Mouse (Mus musculus): ENCODE results near the gene Erich3. TPM values are rescaled to one million over a fixed set of nuclear protein-coding genes. Genes with fewer than 3 reads are reported as not detected.

Erich3 gene
- polyA plus RNA-seq, 1 experiment from 2014 or later, result 0.20 TPM

DNA sequence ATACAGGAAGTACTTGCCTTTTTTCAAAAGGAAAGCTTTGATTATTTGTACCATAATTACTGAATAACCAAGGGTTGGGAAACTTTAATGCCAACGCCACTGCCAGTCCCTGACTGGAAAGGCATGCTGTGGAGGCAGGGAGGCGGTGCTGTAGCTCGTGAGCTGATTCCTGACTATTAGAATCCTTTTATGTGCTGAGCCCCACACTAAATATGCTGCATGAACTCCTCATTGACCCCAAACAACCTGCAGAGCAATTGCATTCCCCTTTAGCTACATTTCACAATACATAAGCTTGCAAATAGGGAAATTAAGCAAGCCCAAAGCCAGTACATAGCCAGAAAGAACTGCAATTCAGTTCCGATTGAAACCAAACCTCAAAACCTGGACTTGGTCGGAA, 77.8 kb downstream of the Erich3 start:
- ATAC-seq (ENCODE audit: low FRiP score, low read depth), result no peak
- Histone ChIP-seq H3K4me2 (replicated peaks) (no peak overlapping the region), H3K4me1 (no peaks in the 10 kb centered on the region), H3K36me3 (no peaks in the 10 kb centered on the region), H3K27me3 (0 out of 2 replicates have a peak, but pooled peaks cover 4% of the 10 kb centered on the region), H3K9me3 (no peaks in the 10 kb centered on the region), H3K4me3 (no peak overlapping the region), H3K9ac (no peak overlapping the region), H3K27ac (no peak overlapping the region)
- 66% methylated on average over 5 of the region's 5 CpGs for WGBS

- Histone ChIP-seq H3K36me3 (no peaks in the 10 kb centered on the region), H3K4me1 (no peaks in the 10 kb centered on the region), H3K4me3 (no peak overlapping the region), H3K9ac (no peak overlapping the region), H3K27me3 (0 out of 2 replicates have a peak, but pooled peaks cover 4% of the 10 kb centered on the region), H3K9me3 (no peaks in the 10 kb centered on the region), H3K4me2 (replicated peaks) (no peak overlapping the region), H3K27ac (no peak overlapping the region)
- 61% methylated on average over 5 of the region's 5 CpGs for WGBS
- ATAC-seq (ENCODE audit: low FRiP score, low read depth), result no peak
Observed at GRCm38 (mm10) chr3:154742927-154743326, 79.3 kb downstream of the Erich3 start.

GRCm38 (mm10) chr3:154744317-154744716, 80.7 kb downstream of the Erich3 start:
- no peak overlapping the region for H3K9ac ChIP-seq
- 0 out of 2 replicates have a peak, but pooled peaks cover 4% of the 10 kb centered on the region for H3K27me3 ChIP-seq
- no peak overlapping the region for H3K4me3 ChIP-seq
- ATAC-seq (ENCODE audit: low FRiP score, low read depth), result no peak
- no peaks in the 10 kb centered on the region for H3K36me3 ChIP-seq
- H3K4me2 ChIP-seq (replicated peaks), result no peak overlapping the region
- H3K27ac ChIP-seq, result no peak overlapping the region
- H3K4me1 ChIP-seq, result no peaks in the 10 kb centered on the region
- 89% methylated on average over 2 of the region's 2 CpGs for WGBS
- H3K9me3 ChIP-seq, result no peaks in the 10 kb centered on the region

DNA sequence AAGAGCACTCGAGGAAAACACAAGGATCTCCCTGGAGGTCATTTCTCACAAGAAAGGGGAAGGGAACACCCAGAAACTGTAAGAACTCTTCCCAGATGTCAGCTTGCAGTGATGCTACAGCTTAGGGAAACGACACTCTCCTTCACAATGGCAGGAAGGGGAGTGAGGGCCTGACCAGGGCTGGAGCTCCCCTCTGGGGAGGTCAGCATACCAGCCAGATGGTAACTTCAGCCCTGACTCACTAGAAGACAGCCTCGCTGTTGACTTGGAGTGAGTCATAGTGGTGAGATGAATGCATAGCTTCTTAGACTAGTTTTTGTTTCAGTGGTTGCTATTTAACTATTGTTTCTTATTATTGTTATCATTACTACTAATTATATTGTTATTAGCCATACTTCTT, 90.8 kb downstream of the Erich3 start:
- Histone ChIP-seq H3K27ac (no peak overlapping the region), H3K27me3 (no peaks in the 10 kb centered on the region), H3K9me3 (no peaks in the 10 kb centered on the region), H3K4me1 (peaks cover 7% of the 10 kb centered on the region; the same call in 1 of the 2 replicates), H3K9ac (no peak overlapping the region), H3K4me3 (no peak overlapping the region), H3K4me2 (replicated peaks) (no peak overlapping the region), H3K36me3 (no peaks in the 10 kb centered on the region)
- no peak for ATAC-seq (ENCODE audit: low FRiP score, low read depth)
- 48% methylated on average over 3 of the region's 3 CpGs for WGBS

DNA sequence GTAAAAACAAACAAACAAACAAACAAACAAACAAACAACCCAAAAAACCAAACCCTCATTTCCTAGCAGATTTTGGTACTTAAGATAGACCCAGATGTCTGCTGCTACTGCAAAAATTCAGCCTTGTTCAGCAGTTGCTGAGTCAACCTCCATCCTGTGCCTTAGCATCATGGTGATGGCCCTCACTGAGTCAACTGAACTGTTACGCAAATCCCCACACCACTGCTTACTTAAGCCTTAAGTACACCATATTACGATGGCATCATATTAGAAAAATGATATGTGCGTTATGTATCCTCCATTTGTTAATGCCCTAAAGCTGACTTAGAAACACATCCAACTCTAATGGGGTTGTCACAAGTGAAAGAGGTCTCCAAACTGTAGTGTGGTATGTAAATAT, 91.6 kb downstream of the Erich3 start:
- Histone ChIP-seq H3K27ac (no peak overlapping the region), H3K4me1 (peaks cover 7% of the 10 kb centered on the region; the same call in 1 of the 2 replicates), H3K4me3 (no peak overlapping the region), H3K9ac (no peak overlapping the region), H3K9me3 (no peaks in the 10 kb centered on the region), H3K27me3 (no peaks in the 10 kb centered on the region), H3K36me3 (no peaks in the 10 kb centered on the region), H3K4me2 (replicated peaks) (no peak overlapping the region)
- ATAC-seq (ENCODE audit: low FRiP score, low read depth), result no peak
- WGBS, result 93% methylated on average over 3 of the region's 3 CpGs

- peak; percentile 76 for ATAC-seq (ENCODE audit: low FRiP score, low read depth)
- 34% methylated on average over 3 of the region's 3 CpGs for WGBS
- no peak overlapping the region for H3K27ac ChIP-seq
- H3K27me3 ChIP-seq, result peaks cover 6% of the 10 kb centered on the region; the same call in 1 of the 2 replicates
- no peak overlapping the region for H3K9ac ChIP-seq
- no peaks in the 10 kb centered on the region for H3K36me3 ChIP-seq
- H3K9me3 ChIP-seq, result no peaks in the 10 kb centered on the region
- H3K4me1 ChIP-seq, result peaks cover 7% of the 10 kb centered on the region; the same call in 1 of the 2 replicates
- no peak overlapping the region for H3K4me3 ChIP-seq
- no peak overlapping the region for H3K4me2 ChIP-seq (replicated peaks)
Observed at GRCm38 (mm10) chr3:154758089-154758488, 94.4 kb downstream of the Erich3 start.

DNA sequence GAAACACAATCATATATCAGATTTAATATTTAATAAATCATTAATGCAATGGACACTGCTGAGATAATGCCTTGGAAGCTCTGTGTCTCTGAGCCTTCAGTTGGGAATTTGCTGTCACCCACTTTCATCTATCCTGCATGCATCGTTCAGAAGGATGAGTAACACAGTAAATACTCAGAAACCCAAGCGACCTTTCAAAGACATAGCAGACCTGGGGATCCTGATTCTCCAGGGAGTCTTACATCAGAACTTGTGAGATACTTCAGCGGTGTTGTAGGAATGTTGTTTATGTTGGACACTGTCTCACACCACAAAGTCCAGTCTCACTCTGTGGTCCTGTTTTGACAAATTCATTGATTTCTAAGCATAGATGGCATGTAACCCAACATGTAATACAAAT, 97.4 kb downstream of the Erich3 start:
- WGBS, result 94% methylated on average over 3 of the region's 3 CpGs
- peaks cover 7% of the 10 kb centered on the region; the same call in 1 of the 2 replicates for H3K4me1 ChIP-seq
- no peaks in the 10 kb centered on the region for H3K9me3 ChIP-seq
- H3K27ac ChIP-seq, result no peak overlapping the region
- no peaks in the 10 kb centered on the region for H3K36me3 ChIP-seq
- no peak overlapping the region for H3K4me3 ChIP-seq
- H3K27me3 ChIP-seq, result peaks cover 10% of the 10 kb centered on the region; the same call in 1 of the 2 replicates
- H3K9ac ChIP-seq, result no peak overlapping the region
- H3K4me2 ChIP-seq (replicated peaks), result no peak overlapping the region
- no peak for ATAC-seq (ENCODE audit: low FRiP score, low read depth)

DNA sequence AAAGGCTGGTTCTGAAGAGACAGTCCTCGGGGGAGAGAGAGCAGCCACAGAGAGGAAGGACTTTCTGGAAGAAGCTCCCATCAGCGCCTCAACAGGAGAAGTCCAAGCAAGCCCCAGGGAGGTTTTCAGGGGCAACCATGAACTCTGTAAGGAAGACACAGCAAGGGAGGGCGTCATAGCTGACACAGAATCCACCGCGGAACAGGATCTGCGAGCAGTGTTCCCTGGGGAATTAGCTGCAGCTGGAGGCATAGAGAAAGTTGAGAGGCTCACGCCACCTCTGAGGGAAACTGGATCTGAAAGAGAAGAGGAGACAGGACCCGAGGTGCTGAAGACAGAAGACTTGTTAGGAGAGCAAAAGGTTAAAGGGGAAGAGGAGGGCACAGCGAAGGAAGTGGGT, 99.7 kb downstream of the Erich3 start:
- Histone ChIP-seq H3K9me3 (no peaks in the 10 kb centered on the region), H3K36me3 (no peaks in the 10 kb centered on the region), H3K9ac (no peak overlapping the region), H3K4me1 (no peaks in the 10 kb centered on the region), H3K4me3 (no peak overlapping the region), H3K27me3 (peaks cover 10% of the 10 kb centered on the region; the same call in 1 of the 2 replicates), H3K4me2 (replicated peaks) (no peak overlapping the region), H3K27ac (no peak overlapping the region)
- no peak for ATAC-seq (ENCODE audit: low FRiP score, low read depth)
- 52% methylated on average over 9 of the region's 9 CpGs for WGBS

DNA sequence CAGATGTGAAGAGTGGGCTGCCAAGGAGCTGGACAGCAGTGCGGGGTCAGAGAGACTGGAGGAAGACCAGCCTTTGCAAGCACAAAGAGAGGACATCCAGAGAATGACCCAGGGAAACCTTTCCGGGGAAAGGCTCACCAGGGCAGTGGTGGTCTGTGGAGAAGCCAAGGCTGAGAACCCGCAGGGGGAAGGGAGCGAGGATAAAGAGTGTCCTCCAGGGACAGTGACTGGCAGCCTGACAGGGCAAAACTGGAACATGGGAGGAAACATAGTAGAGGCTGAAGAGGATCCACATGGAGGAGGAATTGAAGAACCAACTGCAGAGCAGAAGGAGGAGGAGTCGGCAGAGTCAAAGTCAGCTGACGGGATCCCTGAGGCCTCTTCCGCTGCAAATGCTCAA, 100.5 kb downstream of the Erich3 start:
- Histone ChIP-seq H3K27ac (no peak overlapping the region), H3K4me3 (no peak overlapping the region)
- ATAC-seq (ENCODE audit: low FRiP score, low read depth), result no peak

DNA sequence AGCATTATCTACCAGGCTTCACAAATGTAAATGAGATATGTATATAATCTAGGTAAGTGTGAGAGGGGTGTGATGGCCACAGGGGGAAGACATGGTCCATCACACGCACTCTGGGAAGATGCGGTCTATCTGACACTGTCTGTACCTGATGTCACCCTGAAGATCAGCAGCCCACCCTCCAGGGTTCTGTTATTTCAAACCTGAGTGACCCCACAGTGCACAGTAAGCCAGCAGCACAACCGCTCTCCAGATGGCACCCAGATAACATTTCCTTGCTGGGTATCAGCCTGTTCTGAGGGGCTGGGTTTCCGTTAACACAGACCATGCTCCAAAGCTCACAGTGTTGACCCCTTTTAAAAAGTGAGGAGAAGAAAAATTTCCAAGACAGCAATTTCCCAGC, 102.7 kb downstream of the Erich3 start:
- no peaks in the 10 kb centered on the region for H3K4me1 ChIP-seq
- H3K9ac ChIP-seq, result no peak overlapping the region
- no peaks in the 10 kb centered on the region for H3K9me3 ChIP-seq
- 72% methylated on average over 4 of the region's 4 CpGs for WGBS
- no peak overlapping the region for H3K27ac ChIP-seq
- no peak overlapping the region for H3K4me2 ChIP-seq (replicated peaks)
- H3K36me3 ChIP-seq, result no peaks in the 10 kb centered on the region
- H3K27me3 ChIP-seq, result peaks cover 10% of the 10 kb centered on the region; the same call in 1 of the 2 replicates
- no peak for ATAC-seq (ENCODE audit: low FRiP score, low read depth)
- no peak overlapping the region for H3K4me3 ChIP-seq

More for the DNA sequence above, 100.5 kb downstream of the Erich3 start:
- no peaks in the 10 kb centered on the region for H3K36me3 ChIP-seq
- no peaks in the 10 kb centered on the region for H3K9me3 ChIP-seq
- 77% methylated on average over 7 of the region's 7 CpGs for WGBS
- no peak overlapping the region for H3K9ac ChIP-seq
- no peaks in the 10 kb centered on the region for H3K4me1 ChIP-seq
- H3K27me3 ChIP-seq, result peaks cover 10% of the 10 kb centered on the region; the same call in 1 of the 2 replicates
- H3K4me2 ChIP-seq (replicated peaks), result no peak overlapping the region

DNA sequence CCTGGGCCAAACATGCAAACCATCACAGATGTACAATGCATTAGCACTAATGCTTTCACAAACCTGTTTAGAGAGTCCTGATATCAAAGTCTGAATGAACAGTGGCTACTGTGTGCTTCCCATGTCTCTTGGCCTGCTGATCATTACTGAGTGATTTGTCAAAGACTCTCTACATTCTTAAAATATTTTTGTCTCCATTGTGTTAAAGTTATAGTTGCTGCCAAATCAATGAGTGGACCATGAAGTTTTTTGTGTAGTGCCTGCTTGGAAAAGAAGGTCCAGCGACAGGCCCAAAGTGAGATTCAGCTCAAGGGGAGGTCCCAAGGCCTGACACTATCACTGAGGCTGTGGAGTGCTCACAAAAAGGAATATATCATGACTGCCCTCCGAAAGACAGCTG, 108.0 kb downstream of the Erich3 start:
- H3K4me2 ChIP-seq (replicated peaks), result no peak overlapping the region
- WGBS, result 89% methylated on average over 2 of the region's 2 CpGs
- no peaks in the 10 kb centered on the region for H3K4me1 ChIP-seq
- ATAC-seq (ENCODE audit: low FRiP score, low read depth), result no peak
- H3K4me3 ChIP-seq, result no peak overlapping the region
- no peak overlapping the region for H3K27ac ChIP-seq
- H3K27me3 ChIP-seq, result no peaks in the 10 kb centered on the region
- no peaks in the 10 kb centered on the region for H3K36me3 ChIP-seq
- H3K9ac ChIP-seq, result no peak overlapping the region
- H3K9me3 ChIP-seq, result no peaks in the 10 kb centered on the region

- Histone ChIP-seq H3K4me1 (peaks cover 11% of the 10 kb centered on the region), H3K9me3 (no peaks in the 10 kb centered on the region), H3K9ac (no peak overlapping the region), H3K36me3 (no peaks in the 10 kb centered on the region), H3K4me3 (no peak overlapping the region), H3K4me2 (replicated peaks) (no peak overlapping the region), H3K27me3 (peaks cover 6% of the 10 kb centered on the region; the same call in 1 of the 2 replicates), H3K27ac (no peak overlapping the region)
- WGBS, result 50% methylated on average over 6 of the region's 6 CpGs
- ATAC-seq (ENCODE audit: low FRiP score, low read depth), result no peak
Observed at GRCm38 (mm10) chr3:154778836-154779595, 115.4 kb downstream of the Erich3 start.

DNA sequence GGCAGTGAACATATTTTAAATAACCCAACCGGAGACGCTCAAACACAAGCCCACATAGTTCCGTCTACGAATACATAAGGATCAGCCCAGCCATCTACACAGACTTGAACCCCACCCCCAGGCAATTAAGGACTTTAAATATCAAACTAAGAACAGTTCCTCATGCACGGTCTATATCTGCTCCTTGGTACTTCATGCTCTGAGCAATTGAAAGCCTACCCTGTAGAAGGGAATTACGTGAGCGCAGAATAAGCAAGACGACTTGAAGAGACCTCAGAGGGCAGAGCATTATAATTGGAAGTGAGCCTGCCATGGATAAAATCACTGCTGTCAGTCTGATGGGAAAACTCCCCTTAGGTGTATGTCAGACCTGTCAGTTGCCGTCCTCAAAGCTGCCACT, 122.7 kb downstream of the Erich3 start:
- H3K36me3 ChIP-seq, result no peaks in the 10 kb centered on the region
- no peak overlapping the region for H3K27ac ChIP-seq
- WGBS, result 88% methylated on average over 9 of the region's 9 CpGs
- H3K9ac ChIP-seq, result no peak overlapping the region
- peaks cover 4% of the 10 kb centered on the region; the same call in 1 of the 2 replicates for H3K27me3 ChIP-seq
- no peak overlapping the region for H3K4me2 ChIP-seq (replicated peaks)
- no peaks in the 10 kb centered on the region for H3K4me1 ChIP-seq
- no peaks in the 10 kb centered on the region for H3K9me3 ChIP-seq
- ATAC-seq (ENCODE audit: low FRiP score, low read depth), result no peak
- no peak overlapping the region for H3K4me3 ChIP-seq

Measured in limb, embryonic 13.5 days (tissue).